Mouse (Mus musculus) embryonic facial prominence, embryonic 13.5 days (tissue): ENCODE measurements around the gene Ptar1. TPM values are rescaled to one million over a fixed set of nuclear protein-coding genes. Genes with fewer than 3 reads are reported as not detected.

Experiments
- ATAC-seq: fragments of 200-750 bp; cut with Nextera tagmentation; 2 replicates; pipeline ENCODE4 v1.8.0; 2017; ENCODE audit warnings: low read depth; ENCODE audit not compliant: insufficient number of reproducible peaks, insufficient read depth, low FRiP score, low TSS enrichment
- H3K27ac ChIP-seq: fragments of 300-500 bp; sonication (generic); 2 replicates; pipeline ENCODE4 v1.5.1; 2015; ENCODE audit warnings: moderate library complexity, mild to moderate bottlenecking, inconsistent platforms
- H3K27me3 ChIP-seq: fragments of 300-500 bp; sonication (generic); 2 replicates; pipeline ENCODE4 v1.6.1; 2015; ENCODE audit warnings: mild to moderate bottlenecking, inconsistent platforms
- H3K36me3 ChIP-seq: fragments of 300-500 bp; sonication (generic); 2 replicates; pipeline ENCODE4 v1.6.1; 2015; ENCODE audit warnings: mild to moderate bottlenecking, inconsistent platforms
- H3K4me1 ChIP-seq: fragments of 300-500 bp; sonication (generic); 2 replicates; pipeline ENCODE4 v1.6.1; 2015; ENCODE audit warnings: inconsistent platforms
- H3K4me2 ChIP-seq: fragments of 300-500 bp; sonication (generic); 2 replicates; pipeline ENCODE4 v1.6.1; 2015; ENCODE audit warnings: moderate library complexity, mild to moderate bottlenecking, inconsistent platforms
- H3K4me3 ChIP-seq: fragments of 300-500 bp; sonication (generic); 2 replicates; pipeline ENCODE4 v1.5.1; 2015; ENCODE audit warnings: mild to moderate bottlenecking, inconsistent platforms
- H3K9ac ChIP-seq: fragments of 300-500 bp; sonication (generic); 2 replicates; pipeline ENCODE4 v1.6.1; 2015; ENCODE audit warnings: mild to moderate bottlenecking, inconsistent platforms
- H3K9me3 ChIP-seq: fragments of 300-500 bp; sonication (generic); 2 replicates; pipeline ENCODE4 v1.6.1; 2016; ENCODE audit warnings: inconsistent platforms
- WGBS: fragments of 180-500 bp; shearing (Covaris S2); methylation state at CpG from one replicate; pipeline ENCODE4 v1.1.7; 2015; ENCODE audit warnings: mixed read lengths; 5-methylcytosine and 5-hydroxymethylcytosine counted together
- polyA plus RNA-seq: library from polyadenylated mRNA; unstranded; fragments of >200 nt; fragmentation: Nextera tagmentation; extraction: Ambion mirVana; gene quantifications from 2 replicates; pipeline ENCODE4 v1.2.1, GENCODE M21; 2015

The Ptar1 gene
- polyA plus RNA-seq: 5.3 and 5.5 TPM in 2 replicates

- Histone ChIP-seq H3K9me3 (no peaks in the 10 kb centered on the region), H3K9ac (peak within 1 kb of the TSS; percentile 95), H3K27me3 (no peaks in the 10 kb centered on the region), H3K27ac (peak within 1 kb of the TSS; percentile 94), H3K4me1 (peaks cover 14% of the 10 kb centered on the region), H3K36me3 (no peaks in the 10 kb centered on the region), H3K4me2 (peak within 1 kb of the TSS; percentile 65), H3K4me3 (peak within 1 kb of the TSS; percentile 80)
- ATAC-seq: peak; percentile 89
- under 1% methylated on average over 71 of the region's 93 CpGs for WGBS
Observed at GRCm38 (mm10) chr19:23687296-23688021, at the start of gene Ptar1. TSS of gene Ptar1 (plus strand) at chr19:23687429.

- Histone ChIP-seq H3K27ac (no peak overlapping the region), H3K4me3 (no peak overlapping the region), H3K27me3 (no peaks in the 10 kb centered on the region), H3K4me1 (no peaks in the 10 kb centered on the region), H3K9me3 (no peaks in the 10 kb centered on the region), H3K4me2 (no peak overlapping the region), H3K36me3 (no peaks in the 10 kb centered on the region), H3K9ac (no peak overlapping the region)
- 88% methylated on average over 5 of the region's 5 CpGs for whole genome bisulfite sequencing
- ATAC-seq: no peak; the same call in 1 of the 2 replicates
Observed at GRCm38 (mm10) chr19:23643819-23644218, 43.4 kb upstream of the Ptar1 start.

GRCm38 (mm10) chr19:23645347-23645746, 41.9 kb upstream of the Ptar1 start:
- no peak overlapping the region for H3K4me3 ChIP-seq
- WGBS: 68% methylated on average over 7 of the region's 7 CpGs
- no peaks in the 10 kb centered on the region for H3K9me3 ChIP-seq
- no peaks in the 10 kb centered on the region for H3K36me3 ChIP-seq
- no peak for ATAC-seq
- H3K4me1 ChIP-seq: no peaks in the 10 kb centered on the region
- no peak overlapping the region for H3K27ac ChIP-seq
- H3K9ac ChIP-seq: no peak overlapping the region
- H3K4me2 ChIP-seq: no peak overlapping the region
- H3K27me3 ChIP-seq: no peaks in the 10 kb centered on the region

- Histone ChIP-seq H3K9me3 (no peaks in the 10 kb centered on the region), H3K9ac (no peak overlapping the region), H3K27me3 (peaks cover 3% of the 10 kb centered on the region; the same call in 1 of the 2 replicates), H3K4me3 (no peak overlapping the region), H3K36me3 (no peaks in the 10 kb centered on the region), H3K4me1 (no peaks in the 10 kb centered on the region), H3K27ac (no peak overlapping the region), H3K4me2 (no peak overlapping the region)
- ATAC-seq: no peak
- 91% methylated on average over 7 of the region's 7 CpGs for WGBS
Observed at GRCm38 (mm10) chr19:23647308-23647707, 39.9 kb upstream of the Ptar1 start.

- no peak; the same call in 1 of the 2 replicates for ATAC-seq
- H3K4me2 ChIP-seq: peak within 1 kb of the TSS; percentile 59
- H3K4me1 ChIP-seq: no peaks in the 10 kb centered on the region
- no peaks in the 10 kb centered on the region for H3K36me3 ChIP-seq
- H3K9me3 ChIP-seq: no peaks in the 10 kb centered on the region
- 5% methylated on average over 13 of the region's 13 CpGs for WGBS
- no peak within 1 kb of the TSS for H3K9ac ChIP-seq
- H3K4me3 ChIP-seq: peak within 1 kb of the TSS; percentile 37
- peaks cover 3% of the 10 kb centered on the region; the same call in 1 of the 2 replicates for H3K27me3 ChIP-seq
- no peak within 1 kb of the TSS for H3K27ac ChIP-seq
Observed at GRCm38 (mm10) chr19:23652644-23653043, 34.6 kb upstream of the Ptar1 start, which contains the start of gene 1700028P14Rik. TSS of gene 1700028P14Rik (minus strand) at chr19:23652812.

- WGBS: 86% methylated on average over 5 of the region's 5 CpGs
- no peak overlapping the region for H3K27ac ChIP-seq
- no peak overlapping the region for H3K9ac ChIP-seq
- no peaks in the 10 kb centered on the region for H3K4me1 ChIP-seq
- peaks cover 3% of the 10 kb centered on the region; the same call in 1 of the 2 replicates for H3K27me3 ChIP-seq
- no peaks in the 10 kb centered on the region for H3K9me3 ChIP-seq
- no peaks in the 10 kb centered on the region for H3K36me3 ChIP-seq
- no peak overlapping the region for H3K4me3 ChIP-seq
- peak overlapping the region; percentile 59 for H3K4me2 ChIP-seq
- no peak for ATAC-seq
Observed at GRCm38 (mm10) chr19:23653154-23653553, 34.1 kb upstream of the Ptar1 start.

GRCm38 (mm10) chr19:23657261-23657932, 29.8 kb upstream of the Ptar1 start:
- no peak for ATAC-seq
- Histone ChIP-seq H3K36me3 (no peaks in the 10 kb centered on the region), H3K4me1 (no peaks in the 10 kb centered on the region), H3K9ac (no peak overlapping the region), H3K4me2 (no peak overlapping the region), H3K27ac (no peak overlapping the region), H3K4me3 (no peak overlapping the region), H3K27me3 (no peaks in the 10 kb centered on the region), H3K9me3 (no peaks in the 10 kb centered on the region)
- WGBS: 59% methylated on average over 12 of the region's 12 CpGs

- no peak overlapping the region for H3K9ac ChIP-seq
Observed at GRCm38 (mm10) chr19:23658350-23658749, 28.9 kb upstream of the Ptar1 start.

GRCm38 (mm10) chr19:23664083-23664482, 23.1 kb upstream of the Ptar1 start:
- ATAC-seq: no peak
- 83% methylated on average over 7 of the region's 7 CpGs for WGBS
- Histone ChIP-seq H3K4me1 (no peaks in the 10 kb centered on the region), H3K27me3 (no peaks in the 10 kb centered on the region), H3K9me3 (no peaks in the 10 kb centered on the region), H3K9ac (no peak overlapping the region), H3K4me2 (no peak overlapping the region), H3K36me3 (no peaks in the 10 kb centered on the region), H3K27ac (no peak overlapping the region), H3K4me3 (no peak overlapping the region)

More at GRCm38 (mm10) chr19:23658350-23658749, 28.9 kb upstream of the Ptar1 start:
- Histone ChIP-seq H3K9me3 (no peaks in the 10 kb centered on the region), H3K4me3 (no peak overlapping the region), H3K4me2 (no peak overlapping the region), H3K4me1 (no peaks in the 10 kb centered on the region), H3K27me3 (no peaks in the 10 kb centered on the region), H3K27ac (no peak overlapping the region), H3K36me3 (no peaks in the 10 kb centered on the region)
- 80% methylated on average over 4 of the region's 4 CpGs for WGBS
- no peak for ATAC-seq

GRCm38 (mm10) chr19:23668142-23668655, 19.0 kb upstream of the Ptar1 start:
- Histone ChIP-seq H3K9ac (no peak overlapping the region), H3K36me3 (no peaks in the 10 kb centered on the region), H3K27ac (no peak overlapping the region), H3K9me3 (no peaks in the 10 kb centered on the region), H3K27me3 (no peaks in the 10 kb centered on the region), H3K4me1 (no peaks in the 10 kb centered on the region), H3K4me2 (no peak overlapping the region), H3K4me3 (no peak overlapping the region)
- ATAC-seq: no peak
- WGBS: 36% methylated on average over 6 of the region's 6 CpGs

- Histone ChIP-seq H3K4me3 (no peak overlapping the region), H3K9me3 (no peaks in the 10 kb centered on the region), H3K27me3 (no peaks in the 10 kb centered on the region), H3K36me3 (no peaks in the 10 kb centered on the region), H3K4me2 (no peak overlapping the region), H3K4me1 (no peaks in the 10 kb centered on the region), H3K9ac (no peak overlapping the region), H3K27ac (no peak overlapping the region)
- ATAC-seq: no peak
- 62% methylated on average over 2 of the region's 2 CpGs for WGBS
Observed at GRCm38 (mm10) chr19:23673021-23673420, 14.2 kb upstream of the Ptar1 start.
